ENCODE assay signal across 8 mouse cellular contexts in genomic region chr8:56616260-56616659, GRCm38 (mm10).
A peak's percentile ranks its signal among the peaks of the same experiment; 100 is the strongest.
DNase-seq lines count a peak whose midpoint lies in the region; ATAC-seq lines count a peak whose summit lies in the region.
"Had no signal": no experiment of that assay in that cellular context is flagged by ENCODE, and none has a peak within 500 bp of the region (broad histone marks: within the 10 kb centered on the region; RNA-seq: fewer than 3 reads in every experiment).

No protein-coding gene starts in this region.

- no peaks in the 10 kb centered on the region for H3K9me3 ChIP-seq in kidney, embryonic 14.5 days (ENCODE audit: control insufficient read depth, low read length)
- H3K9me3 ChIP-seq in embryonic facial prominence, embryonic 10.5 days: no peaks in the 10 kb centered on the region
- H3K9me3 ChIP-seq: heart, embryonic 13.5 days had no signal

- no peaks in the 10 kb centered on the region for H3K4me1 ChIP-seq in kidney, embryonic 14.5 days (ENCODE audit: control insufficient read depth, insufficient read depth, low read length)
- H3K4me1 ChIP-seq in embryonic facial prominence, embryonic 10.5 days: peaks cover 24% of the 10 kb centered on the region

- no peak overlapping the region for H3K9ac ChIP-seq in kidney, embryonic 14.5 days (ENCODE audit: low read depth, low read length)
- H3K9ac ChIP-seq: heart, embryonic 13.5 days had no signal

- H3K36me3 ChIP-seq in kidney, embryonic 14.5 days (ENCODE audit: control insufficient read depth, insufficient read depth, low read length): no peaks in the 10 kb centered on the region
- H3K36me3 ChIP-seq in embryonic facial prominence, embryonic 10.5 days (replicated peaks): no peaks in the 10 kb centered on the region
- H3K36me3 ChIP-seq: heart, embryonic 13.5 days had no signal

- 31% methylated on average over 7 of the region's 7 CpGs for WGBS in kidney, embryonic 14.5 days
- WGBS in embryonic facial prominence, embryonic 10.5 days: 26% methylated on average over 7 of the region's 7 CpGs

- H3K4me2 ChIP-seq in kidney, embryonic 14.5 days (replicated peaks; ENCODE audit: low read depth, low read length): no peak overlapping the region
- H3K4me2 ChIP-seq: heart, embryonic 13.5 days had no signal

- H3K27me3 ChIP-seq in kidney, embryonic 14.5 days (ENCODE audit: control insufficient read depth, insufficient read depth, low read length): peaks cover 24% of the 10 kb centered on the region
- H3K27me3 ChIP-seq in embryonic facial prominence, embryonic 10.5 days (replicated peaks; ENCODE audit: low read depth, poor library complexity, severe bottlenecking): peaks cover 27% of the 10 kb centered on the region

- no peak for ATAC-seq in kidney, embryonic 14.5 days (ENCODE audit: low FRiP score, low TSS enrichment)
- ATAC-seq in CD4-positive, CD25-positive, alpha-beta regulatory T cell, adult 4 months: peak; percentile 69
- ATAC-seq in megakaryocyte, adult 5-6 weeks (ENCODE audit: poor library complexity, severe bottlenecking): peak; percentile 73
- no peak for ATAC-seq in frontal cortex, adult (ENCODE audit: low TSS enrichment)

- no peak overlapping the region for H3K27ac ChIP-seq in kidney, embryonic 14.5 days (ENCODE audit: low read depth, low read length)
- no peak overlapping the region for H3K27ac ChIP-seq in embryonic facial prominence, embryonic 10.5 days (replicated peaks)
- H3K27ac ChIP-seq: heart, embryonic 13.5 days had no signal

- no peak overlapping the region for H3K4me3 ChIP-seq in kidney, embryonic 14.5 days (ENCODE audit: low read length)
- H3K4me3 ChIP-seq in embryonic facial prominence, embryonic 10.5 days: no peak overlapping the region
- H3K4me3 ChIP-seq: heart, embryonic 13.5 days had no signal

- DNase-seq in kidney, adult 18-20 months: peak; percentile 58
- DNase-seq in MEL-GATA-1-ER (ENCODE audit: extremely low read depth, low read depth): peak; percentile 32
- peak; percentile 64 for DNase-seq in embryonic facial prominence, embryonic 10.5 days (ENCODE audit: low spot score)

Comparison
In these comparisons a context has a peak if more than half of its experiments do, and no peak if none do; other contexts are left out.
1. ATAC-seq: peak in CD4-positive, CD25-positive, alpha-beta regulatory T cell, adult 4 months (single experiment) and megakaryocyte, adult 5-6 weeks (single experiment); none in kidney, embryonic 14.5 days (single experiment) and frontal cortex, adult (single experiment).
2. Peak in every context shown above with its lines, with median percentiles within 50 percentile points of each other: DNase-seq.